Mouse (Mus musculus) forebrain, embryonic 14.5 days (tissue): ENCODE data around the gene Gm49388. TPM values are rescaled to one million over a fixed set of nuclear protein-coding genes. Genes with fewer than 3 reads are reported as not detected.
A peak's percentile ranks its signal among the peaks of the same experiment; 100 is the strongest.

ENCODE experiments used
- ATAC-seq: fragments of 200-750 bp; cut with Nextera tagmentation; 2 replicates; pipeline ENCODE4 v1.8.0; 2017; ENCODE audit warnings: mild to moderate bottlenecking, moderate library complexity
- DNase-seq: peaks from one replicate; pipeline ENCODE4 v3.0.0-alpha.2; 2015; ENCODE audit warnings: low spot score
- H3K27ac ChIP-seq: fragments of 300-500 bp; sonication (generic); 2 replicates; pipeline ENCODE4 v1.5.1; 2014; ENCODE audit warnings: low read depth, mild to moderate bottlenecking, control low read depth, low read length, moderate library complexity
- H3K27me3 ChIP-seq: fragments of 300-500 bp; sonication (generic); replicated peaks from 2 replicates; pipeline ENCODE4 v1.6.1; 2014; ENCODE audit warnings: low read length, control low read depth, mixed read lengths; ENCODE audit not compliant: control insufficient read depth, insufficient read depth
- H3K36me3 ChIP-seq: fragments of 300-500 bp; sonication (generic); 2 replicates; pipeline ENCODE4 v1.6.1; 2014; ENCODE audit warnings: low read length, control low read depth; ENCODE audit not compliant: control insufficient read depth, insufficient read depth
- H3K4me1 ChIP-seq: fragments of 300-500 bp; sonication (generic); 2 replicates; pipeline ENCODE4 v1.6.1; 2014; ENCODE audit warnings: antibody characterized with exemption, low read length, control low read depth; ENCODE audit not compliant: control insufficient read depth, insufficient read depth
- H3K4me2 ChIP-seq: fragments of 300-500 bp; sonication (generic); 2 replicates; pipeline ENCODE4 v1.6.1; 2014; ENCODE audit warnings: mild to moderate bottlenecking, control low read depth, low read length
- H3K4me3 ChIP-seq: fragments of 300-500 bp; sonication (generic); 2 replicates; pipeline ENCODE4 v1.5.1; 2014; ENCODE audit warnings: low read depth, low read length, control low read depth
- H3K9ac ChIP-seq: fragments of 300-500 bp; sonication (generic); 2 replicates; pipeline ENCODE4 v1.6.1; 2014; ENCODE audit warnings: mild to moderate bottlenecking, low read length, control low read depth, moderate library complexity
- H3K9me3 ChIP-seq: fragments of 300-500 bp; sonication (generic); replicated peaks from 2 replicates; pipeline ENCODE4 v1.6.1; 2016; ENCODE audit warnings: low read length, control low read depth, mixed read lengths; ENCODE audit not compliant: control insufficient read depth
- WGBS: fragments of 180-500 bp; shearing (Covaris S2); extraction: QIAGEN DNeasy Blood & Tissue Kit; methylation state at CpG from one replicate; pipeline ENCODE4 v1.1.7; 2014; 5-methylcytosine and 5-hydroxymethylcytosine counted together
- polyA plus RNA-seq: library from polyadenylated mRNA; unstranded; fragments of >200 nt; fragmentation: Nextera tagmentation; extraction: Ambion mirVana; gene quantifications from 2 replicates; pipeline ENCODE4 v1.2.1, GENCODE M21; 2014

The Gm49388 gene
- polyA plus RNA-seq, 1 experiment from 2014 or later: not detected

DNA sequence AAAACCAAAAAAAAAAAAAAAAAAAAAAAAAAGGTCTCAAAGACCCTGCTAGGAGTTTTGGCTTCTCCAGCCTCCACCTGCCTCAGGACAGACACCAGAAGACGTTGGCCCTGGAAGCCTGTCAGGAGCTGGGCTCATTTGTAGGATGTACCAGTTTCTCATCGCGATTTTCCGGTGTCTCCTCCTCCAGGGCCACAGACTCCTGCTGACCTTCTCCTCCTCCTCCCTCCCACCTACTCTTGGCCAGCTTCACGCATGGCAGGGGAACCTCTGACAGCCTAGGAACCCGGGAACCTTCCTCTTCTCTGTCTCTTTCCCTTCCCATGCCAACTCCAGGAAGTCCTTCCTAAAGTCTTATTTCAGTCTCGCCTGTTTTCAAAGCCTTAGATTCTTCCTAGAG, 31.6 kb downstream of the Gm49388 start:
- Histone ChIP-seq H3K4me1 (no peaks in the 10 kb centered on the region), H3K27me3 (no peaks in the 10 kb centered on the region), H3K9ac (no peak overlapping the region), H3K4me3 (no peak overlapping the region), H3K9me3 (no peaks in the 10 kb centered on the region), H3K36me3 (peaks cover 25% of the 10 kb centered on the region), H3K27ac (no peak overlapping the region), H3K4me2 (no peak overlapping the region)
- ATAC-seq: no peak
- WGBS: 84% methylated on average over 7 of the region's 7 CpGs
- no peak for DNase-seq

DNA sequence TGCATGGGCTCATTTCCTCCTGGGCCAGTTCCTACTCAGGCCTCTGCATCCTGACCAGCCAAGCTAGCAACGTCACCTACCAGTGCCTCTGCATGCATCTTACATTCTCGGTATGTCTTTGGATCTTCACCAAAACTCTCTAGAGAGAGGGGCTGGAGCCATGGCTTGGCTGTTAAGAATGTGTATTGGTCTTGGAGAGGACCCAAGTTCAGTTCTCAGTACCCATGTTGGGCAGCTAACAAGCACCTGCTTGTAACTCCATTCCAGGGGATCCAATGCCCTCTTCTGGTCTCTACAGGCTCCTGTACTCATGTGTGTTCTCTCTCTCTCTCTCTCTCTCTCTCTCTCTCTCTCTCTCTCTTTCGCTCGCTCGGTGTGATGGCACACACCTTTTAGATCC, 32.4 kb downstream of the Gm49388 start:
- Histone ChIP-seq H3K9ac (no peak overlapping the region), H3K4me3 (no peak overlapping the region), H3K27ac (no peak overlapping the region), H3K4me2 (no peak overlapping the region), H3K36me3 (peaks cover 18% of the 10 kb centered on the region), H3K9me3 (no peaks in the 10 kb centered on the region), H3K27me3 (no peaks in the 10 kb centered on the region), H3K4me1 (0 out of 2 replicates have a peak, but pooled peaks cover under 1% of the 10 kb centered on the region)
- DNase-seq (no peak), ATAC-seq (no peak)
- 91% methylated on average over 5 of the region's 5 CpGs for WGBS

- Histone ChIP-seq H3K4me2 (no peak overlapping the region), H3K4me3 (no peak overlapping the region), H3K36me3 (no peaks in the 10 kb centered on the region), H3K9me3 (no peaks in the 10 kb centered on the region), H3K27ac (no peak overlapping the region), H3K27me3 (no peaks in the 10 kb centered on the region), H3K9ac (no peak overlapping the region), H3K4me1 (0 out of 2 replicates have a peak, but pooled peaks cover 5% of the 10 kb centered on the region)
- 72% methylated on average over 13 of the region's 13 CpGs for whole genome bisulfite sequencing
- DNase-seq (no peak), ATAC-seq (no peak)
Observed at GRCm38 (mm10) chr7:127820836-127821509, 35.6 kb downstream of the Gm49388 start.

GRCm38 (mm10) chr7:127822494-127822893, 37.1 kb downstream of the Gm49388 start:
- H3K4me1 ChIP-seq: 0 out of 2 replicates have a peak, but pooled peaks cover 5% of the 10 kb centered on the region
- H3K27me3 ChIP-seq: no peaks in the 10 kb centered on the region
- no peaks in the 10 kb centered on the region for H3K9me3 ChIP-seq
- H3K36me3 ChIP-seq: no peaks in the 10 kb centered on the region
- no peak overlapping the region for H3K4me2 ChIP-seq
- no peak for DNase-seq
- H3K4me3 ChIP-seq: no peak overlapping the region
- no peak overlapping the region for H3K9ac ChIP-seq
- H3K27ac ChIP-seq: no peak overlapping the region
- no peak for ATAC-seq
- WGBS: 91% methylated on average over 3 of the region's 3 CpGs

GRCm38 (mm10) chr7:127823236-127824171, 38.1 kb downstream of the Gm49388 start:
- Histone ChIP-seq H3K9me3 (no peaks in the 10 kb centered on the region), H3K4me2 (peak overlapping the region; percentile 74), H3K36me3 (no peaks in the 10 kb centered on the region), H3K27me3 (no peaks in the 10 kb centered on the region), H3K4me3 (peak overlapping the region; percentile 68), H3K4me1 (0 out of 2 replicates have a peak, but pooled peaks cover 5% of the 10 kb centered on the region), H3K9ac (peak overlapping the region; percentile 96), H3K27ac (peak overlapping the region; percentile 66; the same call in 1 of the 2 replicates)
- no peak for DNase-seq
- WGBS: 54% methylated on average over 11 of the region's 11 CpGs
- no peak for ATAC-seq

DNA sequence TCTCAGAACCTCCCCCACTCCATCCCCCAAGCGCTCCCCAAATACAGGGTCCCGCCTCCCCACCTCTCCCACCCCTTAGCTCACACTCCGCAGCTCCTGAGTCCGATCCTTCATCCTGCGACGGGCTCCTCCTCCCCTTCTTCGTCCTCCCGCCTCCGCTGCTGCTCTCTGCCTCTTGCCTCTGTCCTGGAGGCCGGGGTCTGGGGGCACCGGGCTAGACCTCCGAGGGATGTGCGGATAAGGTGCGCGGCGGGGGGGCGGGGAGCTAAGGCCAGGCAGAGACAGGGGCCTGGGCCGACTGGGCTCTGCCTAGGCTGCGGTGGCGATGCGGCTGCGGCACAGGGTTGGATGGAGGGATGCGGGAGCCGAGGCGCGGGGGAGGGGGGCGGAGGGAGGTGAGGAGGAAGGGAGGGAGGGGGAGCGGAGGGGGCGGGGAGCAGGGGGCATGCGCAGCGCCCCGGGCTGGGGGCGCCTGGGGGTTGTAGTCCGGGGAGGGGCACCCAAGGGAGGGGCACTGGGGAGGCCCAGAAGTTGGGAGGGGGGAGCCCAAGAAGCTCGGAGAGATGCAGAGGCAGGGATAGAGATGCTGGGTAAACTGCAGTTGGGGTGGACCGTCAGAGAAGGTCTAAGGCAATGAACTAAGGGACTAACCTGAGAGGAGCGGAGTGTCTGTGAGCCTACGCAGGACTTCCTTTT, 38.9 kb downstream of the Gm49388 start, which contains the start of the genes Stx4a and Stx1b:
Gene Stx4a (plus strand): TSS at position 119 of the 696 bp plus-strand sequence.
Gene Stx1b (minus strand): TSS at position 374 of the 696 bp plus-strand sequence.
- Histone ChIP-seq H3K4me3 (peak within 1 kb of the TSS; percentile 68), H3K27me3 (no peaks in the 10 kb centered on the region), H3K9me3 (no peaks in the 10 kb centered on the region), H3K9ac (peak within 1 kb of the TSS; percentile 96), H3K36me3 (no peaks in the 10 kb centered on the region), H3K4me2 (peak within 1 kb of the TSS; percentile 74), H3K27ac (peak within 1 kb of the TSS; percentile 66), H3K4me1 (0 out of 2 replicates have a peak, but pooled peaks cover 5% of the 10 kb centered on the region)
- 2% methylated on average over 33 of the region's 38 CpGs for WGBS
- ATAC-seq (peak; percentile 92), DNase-seq (peak; percentile 85)

GRCm38 (mm10) chr7:127835550-127835949, 50.1 kb downstream of the Gm49388 start:
- Histone ChIP-seq H3K27ac (no peak overlapping the region), H3K9ac (no peak overlapping the region), H3K4me2 (no peak overlapping the region), H3K36me3 (no peaks in the 10 kb centered on the region), H3K9me3 (no peaks in the 10 kb centered on the region), H3K4me1 (no peaks in the 10 kb centered on the region), H3K4me3 (no peak overlapping the region), H3K27me3 (no peaks in the 10 kb centered on the region)
- ATAC-seq (no peak), DNase-seq (no peak)
- WGBS: 77% methylated on average over 2 of the region's 2 CpGs

GRCm38 (mm10) chr7:127837473-127837872, 52.1 kb downstream of the Gm49388 start:
- Histone ChIP-seq H3K4me1 (peaks cover 4% of the 10 kb centered on the region), H3K9me3 (no peaks in the 10 kb centered on the region), H3K9ac (no peak overlapping the region), H3K4me3 (no peak overlapping the region), H3K27ac (no peak overlapping the region), H3K4me2 (no peak overlapping the region), H3K27me3 (no peaks in the 10 kb centered on the region), H3K36me3 (no peaks in the 10 kb centered on the region)
- WGBS: 87% methylated on average over 5 of the region's 5 CpGs
- ATAC-seq (no peak), DNase-seq (no peak)
